Mouse (Mus musculus) frontal cortex, adult (tissue): ENCODE results near the gene Nfe2.
A peak's percentile ranks its signal among the peaks of the same experiment; 100 is the strongest.
"Not testable (repeated sequence)": the region's sequence is repeated elsewhere in the genome, so short reads cannot be mapped to it uniquely, and the experiment has no call there.

Experiments
- ATAC-seq: cut with Nextera tagmentation; 2 replicates; pipeline ENCODE4 v1.9.2; 2017; ENCODE audit warnings: mild to moderate bottlenecking, moderate library complexity, mixed read lengths; ENCODE audit not compliant: low TSS enrichment

The Nfe2 gene

GRCm38 (mm10) chr15:103292673-103293345, 34.6 kb upstream of the Nfe2 start:
- ATAC-seq, result no peak

- no peak for ATAC-seq
Observed at GRCm38 (mm10) chr15:103290843-103291242, 32.6 kb upstream of the Nfe2 start.

GRCm38 (mm10) chr15:103290417-103290816, 32.2 kb upstream of the Nfe2 start:
- ATAC-seq, result no peak

- ATAC-seq, result no peak
Observed at GRCm38 (mm10) chr15:103289600-103289999, 31.4 kb upstream of the Nfe2 start.

- peak; percentile 43; the same call in 1 of the 2 replicates for ATAC-seq
Observed at GRCm38 (mm10) chr15:103285778-103286417, 27.7 kb upstream of the Nfe2 start.

- peak; percentile 42; the same call in 1 of the 2 replicates for ATAC-seq
Observed at GRCm38 (mm10) chr15:103284647-103285046, 26.4 kb upstream of the Nfe2 start.

- ATAC-seq, result no peak
Observed at GRCm38 (mm10) chr15:103284066-103284465, 25.9 kb upstream of the Nfe2 start.

- ATAC-seq, result no peak
Observed at GRCm38 (mm10) chr15:103281465-103282205, 23.4 kb upstream of the Nfe2 start.

- ATAC-seq, result no peak
Observed at GRCm38 (mm10) chr15:103280817-103281464, 22.7 kb upstream of the Nfe2 start.

GRCm38 (mm10) chr15:103279750-103280149, 21.5 kb upstream of the Nfe2 start:
- ATAC-seq, result no peak

- no peak for ATAC-seq
Observed at GRCm38 (mm10) chr15:103277949-103278348, 19.7 kb upstream of the Nfe2 start.

- ATAC-seq, result not testable (repeated sequence)
Observed at GRCm38 (mm10) chr15:103275943-103276342, 17.7 kb upstream of the Nfe2 start.

- peak; percentile 100 for ATAC-seq
Observed at GRCm38 (mm10) chr15:103272419-103273279, 14.4 kb upstream of the Nfe2 start, which contains the start of gene Copz1. Copz1 (plus strand) TSS chr15:103272714.

GRCm38 (mm10) chr15:103268903-103269302, 10.7 kb upstream of the Nfe2 start:
- ATAC-seq, result no peak

GRCm38 (mm10) chr15:103264794-103265193, 6.6 kb upstream of the Nfe2 start:
- ATAC-seq, result no peak

- ATAC-seq, result no peak
Observed at GRCm38 (mm10) chr15:103259989-103260388, 1.8 kb upstream of the Nfe2 start.

- no peak for ATAC-seq
Observed at GRCm38 (mm10) chr15:103259162-103259561, 959 bp upstream of the Nfe2 start.

- no peak for ATAC-seq
Observed at GRCm38 (mm10) chr15:103256210-103256986, 1.8 kb downstream of the Nfe2 start.

GRCm38 (mm10) chr15:103255169-103255568, 3.0 kb downstream of the Nfe2 start:
- ATAC-seq, result no peak

- ATAC-seq, result no peak
Observed at GRCm38 (mm10) chr15:103253352-103253751, 4.9 kb downstream of the Nfe2 start.
